ENCODE assay signal across 8 mouse cellular contexts in genomic region chr10:81544296-81545160, GRCm38 (mm10). TPM values are rescaled to one million over a fixed set of nuclear protein-coding genes. Genes with fewer than 3 reads are reported as not detected.
DNase-seq lines count a peak whose midpoint lies in the region; ATAC-seq and TF ChIP-seq lines count a peak whose summit lies in the region.

No protein-coding gene starts in this region.

- DNase-seq in kidney, postnatal 0 days (ENCODE audit: low spot score), result no peak
- DNase-seq in kidney, postnatal 10 days, result no peak
- DNase-seq in layer of hippocampus, postnatal 10 days (ENCODE audit: low spot score in 2 of 2), result no peak
- no peak for DNase-seq in spleen, adult 12 weeks (ENCODE audit: low spot score)
- DNase-seq in cerebellum, adult 11 months, result no peak

- peak overlapping the region; percentile 86 for H3K4me3 ChIP-seq in kidney, postnatal 0 days (replicated peaks; ENCODE audit: low read depth, low read length)
- H3K4me3 ChIP-seq in bone marrow, adult 2 months (replicated peaks; ENCODE audit: control insufficient read depth, low read depth, low read length), result peak overlapping the region; percentile 96
- peak overlapping the region; percentile 68 for H3K4me3 ChIP-seq in heart, embryonic 16.5 days (ENCODE audit: low read length)

- peaks cover 31% of the 10 kb centered on the region for H3K4me1 ChIP-seq in kidney, postnatal 0 days (replicated peaks; ENCODE audit: insufficient read depth, low read length)
- H3K4me1 ChIP-seq in bone marrow, adult 2 months (ENCODE audit: control insufficient read depth, insufficient read depth, low read length), result no peaks in the 10 kb centered on the region; the same call in 1 of the 2 replicates
- H3K4me1 ChIP-seq in heart, embryonic 16.5 days (ENCODE audit: control insufficient read depth, insufficient read depth, low read length), result peaks cover 34% of the 10 kb centered on the region

- TF ChIP-seq CTCF in kidney, postnatal 0 days (IDR thresholded peaks at IDR 0.05; ENCODE audit: low read depth), result no peak
- TF ChIP-seq CTCF in bone marrow, adult 2 months (IDR thresholded peaks at IDR 0.05; ENCODE audit: control insufficient read depth, insufficient read depth, low read length), result no peak

- peak; percentile 25 for ATAC-seq in kidney, postnatal 0 days (replicated peaks; ENCODE audit: low FRiP score, low read depth)
- ATAC-seq in heart, embryonic 16.5 days (replicated peaks; ENCODE audit: extremely low read depth, insufficient read depth, low FRiP score), result peak; percentile 19
- peak; percentile 1 for ATAC-seq in megakaryocyte progenitor cell, adult 5-6 weeks (replicated peaks; ENCODE audit: poor library complexity)

- no peaks in the 10 kb centered on the region for H3K9me3 ChIP-seq in kidney, postnatal 0 days (replicated peaks; ENCODE audit: low read length)
- H3K9me3 ChIP-seq in heart, embryonic 16.5 days (replicated peaks; ENCODE audit: control insufficient read depth, low read length), result no peaks in the 10 kb centered on the region

- H3K27me3 ChIP-seq in kidney, postnatal 0 days (ENCODE audit: insufficient read depth, low read length), result no peaks in the 10 kb centered on the region
- H3K27me3 ChIP-seq in heart, embryonic 16.5 days (ENCODE audit: control insufficient read depth, insufficient read depth, low read length), result no peaks in the 10 kb centered on the region

- peak; percentile 41; the same call in 1 of the 2 replicates for TF ChIP-seq POLR2A in bone marrow, adult 2 months (IDR thresholded peaks at IDR 0.05; ENCODE audit: borderline replicate concordance, control insufficient read depth, low read depth, low read length)

- H3K36me3 ChIP-seq in kidney, postnatal 0 days (ENCODE audit: insufficient read depth, low read length), result no peaks in the 10 kb centered on the region
- no peaks in the 10 kb centered on the region for H3K36me3 ChIP-seq in heart, embryonic 16.5 days (ENCODE audit: control insufficient read depth, insufficient read depth)

- H3K27ac ChIP-seq in kidney, postnatal 0 days, result peak overlapping the region; percentile 73
- peak overlapping the region; percentile 86 for H3K27ac ChIP-seq in bone marrow, adult 2 months (ENCODE audit: control insufficient read depth, insufficient read depth, low read depth, low read length, poor library complexity)
- peak overlapping the region; percentile 73 for H3K27ac ChIP-seq in heart, embryonic 16.5 days (ENCODE audit: low read length)

- under 1% methylated on average over 82 of the region's 93 CpGs for WGBS in kidney, postnatal 0 days
- WGBS in bone marrow, adult 2 months, result 1% methylated on average over 93 of the region's 93 CpGs
- under 1% methylated on average over 89 of the region's 93 CpGs for WGBS in heart, embryonic 16.5 days

- H3K4me2 ChIP-seq in kidney, postnatal 0 days (ENCODE audit: low read length), result peak overlapping the region; percentile 98
- H3K4me2 ChIP-seq in heart, embryonic 16.5 days (ENCODE audit: low read depth, low read length), result peak overlapping the region; percentile 96

- H3K9ac ChIP-seq in kidney, postnatal 0 days (ENCODE audit: low read depth, low read length), result peak overlapping the region; percentile 93
- H3K9ac ChIP-seq in heart, embryonic 16.5 days (ENCODE audit: low read length), result peak overlapping the region; percentile 94

RNA-seq across cellular contexts. Expression of gene Gna11, which starts 0.5 kb away (rescaled TPM):
- polyA plus RNA-seq in kidney, postnatal 0 days (2015; fragmentation: Nextera tagmentation; extraction: Ambion mirVana), result 69.5 and 72.3 TPM in 2 replicates
- 12.3 and 23.8 TPM in 2 replicates for polyA plus RNA-seq in bone marrow, adult 2 months (2011; ENCODE audit: insufficient read depth, insufficient read length, low replicate concordance, missing spikeins)
- polyA plus RNA-seq in heart, embryonic 16.5 days (2015; fragmentation: Nextera tagmentation; extraction: Ambion mirVana), result 57.4 and 59.7 TPM in 2 replicates
- 5.4 and 6.0 TPM in 2 replicates for total RNA-seq in megakaryocyte progenitor cell, adult 5-6 weeks (2015)
- 7.6 and 10.2 TPM in 2 replicates for total RNA-seq in megakaryocyte progenitor cell, adult 5-6 weeks (2017)
- total RNA-seq in layer of hippocampus, postnatal 10 days (2021), result 100 to 1,000 TPM; 124 to 125 TPM

RNA-seq across cellular contexts. Expression of gene Aes, which starts 14.8 kb away (rescaled TPM):
- polyA plus RNA-seq in kidney, postnatal 0 days (2015; fragmentation: Nextera tagmentation; extraction: Ambion mirVana), result 566 and 582 TPM in 2 replicates
- polyA plus RNA-seq in bone marrow, adult 2 months (2011; ENCODE audit: insufficient read depth, insufficient read length, low replicate concordance, missing spikeins), result 183 and 306 TPM in 2 replicates
- 529 and 769 TPM in 2 replicates for polyA plus RNA-seq in heart, embryonic 16.5 days (2015; fragmentation: Nextera tagmentation; extraction: Ambion mirVana)
- 197 and 225 TPM in 2 replicates for total RNA-seq in megakaryocyte progenitor cell, adult 5-6 weeks (2015)
- 178 and 191 TPM in 2 replicates for total RNA-seq in megakaryocyte progenitor cell, adult 5-6 weeks (2017)
- 100 to 1,000 TPM; 582 to 612 TPM for total RNA-seq in layer of hippocampus, postnatal 10 days (2021)

RNA-seq across cellular contexts. Expression of gene Gna15, which starts 20.5 kb away (rescaled TPM):
- polyA plus RNA-seq in kidney, postnatal 0 days (2015; fragmentation: Nextera tagmentation; extraction: Ambion mirVana), result 0.80 and 0.92 TPM in 2 replicates
- polyA plus RNA-seq in bone marrow, adult 2 months (2011; ENCODE audit: insufficient read depth, insufficient read length, low replicate concordance, missing spikeins), result 5.4 and 9.4 TPM in 2 replicates
- polyA plus RNA-seq in heart, embryonic 16.5 days (2015; fragmentation: Nextera tagmentation; extraction: Ambion mirVana), result 1.1 and 1.3 TPM in 2 replicates
- total RNA-seq in megakaryocyte progenitor cell, adult 5-6 weeks (2015), result 29.4 and 31.9 TPM in 2 replicates
- 28.7 and 28.9 TPM in 2 replicates for total RNA-seq in megakaryocyte progenitor cell, adult 5-6 weeks (2017)
- 1 to 10 TPM; 1.9 to 3.2 TPM for total RNA-seq in layer of hippocampus, postnatal 10 days (2021)

RNA-seq across cellular contexts. Expression of gene Tle2, which starts 29.8 kb away (rescaled TPM):
- 29.2 and 30.8 TPM in 2 replicates for polyA plus RNA-seq in kidney, postnatal 0 days (2015; fragmentation: Nextera tagmentation; extraction: Ambion mirVana)
- polyA plus RNA-seq in bone marrow, adult 2 months (2011; ENCODE audit: insufficient read depth, insufficient read length, low replicate concordance, missing spikeins), result 18.5 and 41.7 TPM in 2 replicates
- polyA plus RNA-seq in heart, embryonic 16.5 days (2015; fragmentation: Nextera tagmentation; extraction: Ambion mirVana), result 19.5 and 24.5 TPM in 2 replicates
- 0.95 and 1.5 TPM in 2 replicates for total RNA-seq in megakaryocyte progenitor cell, adult 5-6 weeks (2015)
- total RNA-seq in megakaryocyte progenitor cell, adult 5-6 weeks (2017), result 0.08 and 3.5 TPM in 2 replicates
- 10 to 100 TPM; 25.6 to 26.6 TPM for total RNA-seq in layer of hippocampus, postnatal 10 days (2021)

RNA-seq across cellular contexts. Expression of gene S1pr4, which starts 44.6 kb away (rescaled TPM):
- 1.7 and 1.8 TPM in 2 replicates for polyA plus RNA-seq in kidney, postnatal 0 days (2015; fragmentation: Nextera tagmentation; extraction: Ambion mirVana)
- 7.6 and 15.8 TPM in 2 replicates for polyA plus RNA-seq in bone marrow, adult 2 months (2011; ENCODE audit: insufficient read depth, insufficient read length, low replicate concordance, missing spikeins)
- 1.5 and 2.1 TPM in 2 replicates for polyA plus RNA-seq in heart, embryonic 16.5 days (2015; fragmentation: Nextera tagmentation; extraction: Ambion mirVana)
- total RNA-seq in megakaryocyte progenitor cell, adult 5-6 weeks (2015), result 8.3 and 8.9 TPM in 2 replicates
- 6.2 and 9.5 TPM in 2 replicates for total RNA-seq in megakaryocyte progenitor cell, adult 5-6 weeks (2017)
- under 1 TPM in 1 of 2 experiments, not detected in 1; 0.30 TPM for total RNA-seq in layer of hippocampus, postnatal 10 days (2021)
